Mouse (Mus musculus) cerebellum, adult 18-20 months (tissue): Measurements from ENCODE around the gene Rce1.
A peak's percentile ranks its signal among the peaks of the same experiment; 100 is the strongest.
"Not testable (repeated sequence)": the region's sequence is repeated elsewhere in the genome, so short reads cannot be mapped to it uniquely, and the experiment has no call there.

Experiments used
- DNase-seq, 2 experiments: peaks; one replicate each; pipeline ENCODE4 v3.0.0; 2021

Gene Rce1

GRCm38 (mm10) chr19:4613464-4614304, 11.8 kb downstream of the Rce1 start:
- peak in 1 of 2 experiments; percentile 43 for DNase-seq

GRCm38 (mm10) chr19:4612181-4612961, 13.1 kb downstream of the Rce1 start:
- DNase-seq: peak in 1 of 2 experiments; percentile 41

DNA sequence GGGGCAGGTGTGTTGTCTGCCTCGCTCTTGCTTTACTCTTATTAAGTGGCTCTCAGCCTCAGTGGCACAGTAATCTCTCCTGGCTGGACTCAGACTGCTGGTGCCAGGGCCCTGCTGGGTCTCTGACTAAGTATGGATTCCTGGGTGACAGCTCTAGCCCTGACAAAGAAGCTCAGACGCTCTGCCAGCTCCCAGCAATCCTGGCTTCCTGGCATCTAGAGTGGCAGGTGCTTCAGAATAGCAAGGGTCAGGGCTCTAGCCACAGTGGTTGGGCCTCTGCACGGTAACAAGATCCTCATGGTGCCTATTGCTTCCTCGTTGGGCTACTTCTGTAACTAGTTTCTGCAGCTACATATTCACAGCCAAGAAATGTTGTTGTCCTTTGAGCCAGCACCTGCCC, 15.3 kb downstream of the Rce1 start:
- no peak for DNase-seq

DNA sequence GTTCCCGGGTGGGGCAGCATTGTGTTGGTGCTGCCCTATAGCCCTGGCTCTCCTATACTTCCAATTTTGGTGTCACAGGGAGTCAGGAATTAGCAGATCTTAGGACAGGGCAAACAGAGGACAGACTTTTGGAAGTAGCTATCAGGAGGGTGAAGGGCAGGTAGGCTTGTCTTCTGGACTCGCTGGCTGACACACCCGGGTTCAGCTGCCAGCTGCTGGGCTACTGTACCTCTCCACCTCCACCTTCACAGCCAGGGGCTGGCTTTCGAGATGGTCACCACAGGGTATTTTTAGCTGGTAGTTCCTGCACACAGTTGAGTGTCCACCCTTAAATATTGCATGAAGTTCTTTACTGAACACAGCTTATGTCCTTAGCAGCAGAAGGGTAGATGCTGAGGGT, 16.9 kb downstream of the Rce1 start:
- DNase-seq: no peak

DNA sequence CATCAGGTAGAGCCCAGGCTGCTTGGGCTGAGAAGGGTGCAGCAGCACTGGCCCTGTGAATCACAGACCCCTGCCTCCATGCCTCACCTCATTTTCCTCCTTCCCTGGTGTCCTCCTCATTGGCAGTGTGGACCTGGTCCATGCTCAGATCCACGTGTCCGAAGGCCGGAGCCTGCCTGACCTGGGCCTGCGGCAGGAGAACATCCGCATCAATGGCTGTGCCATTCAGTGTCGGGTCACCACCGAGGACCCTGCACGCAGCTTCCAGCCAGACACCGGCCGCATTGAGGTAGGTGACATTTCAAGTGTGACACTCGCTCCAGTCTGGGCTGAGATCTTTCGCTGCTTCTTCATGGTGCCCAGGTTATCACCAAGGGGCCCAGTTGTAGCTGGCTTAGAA, 18.0 kb downstream of the Rce1 start:
- no peak for DNase-seq

GRCm38 (mm10) chr19:4605654-4606053, 19.8 kb downstream of the Rce1 start:
- no peak for DNase-seq

- peak; percentile 62 to 74 for DNase-seq
Measured at GRCm38 (mm10) chr19:4603801-4604723, 21.4 kb downstream of the Rce1 start.

DNA sequence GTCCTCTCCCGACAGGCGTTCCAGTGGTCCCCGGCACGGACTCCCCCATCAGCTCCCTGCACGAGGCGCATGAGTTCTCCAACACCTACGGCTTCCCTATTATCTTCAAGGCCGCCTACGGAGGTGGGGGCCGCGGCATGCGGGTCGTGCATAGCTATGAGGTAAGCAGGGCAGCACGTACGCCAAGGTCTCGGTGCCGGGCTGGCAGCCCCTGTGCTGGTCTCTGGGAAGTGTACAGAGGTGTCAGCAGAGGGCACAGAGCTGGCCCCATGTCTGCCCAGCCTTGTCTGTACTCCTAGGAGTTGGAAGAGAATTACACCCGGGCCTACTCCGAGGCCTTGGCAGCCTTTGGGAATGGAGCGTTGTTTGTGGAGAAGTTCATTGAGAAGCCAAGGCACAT, 23.0 kb downstream of the Rce1 start:
- no peak for DNase-seq

DNA sequence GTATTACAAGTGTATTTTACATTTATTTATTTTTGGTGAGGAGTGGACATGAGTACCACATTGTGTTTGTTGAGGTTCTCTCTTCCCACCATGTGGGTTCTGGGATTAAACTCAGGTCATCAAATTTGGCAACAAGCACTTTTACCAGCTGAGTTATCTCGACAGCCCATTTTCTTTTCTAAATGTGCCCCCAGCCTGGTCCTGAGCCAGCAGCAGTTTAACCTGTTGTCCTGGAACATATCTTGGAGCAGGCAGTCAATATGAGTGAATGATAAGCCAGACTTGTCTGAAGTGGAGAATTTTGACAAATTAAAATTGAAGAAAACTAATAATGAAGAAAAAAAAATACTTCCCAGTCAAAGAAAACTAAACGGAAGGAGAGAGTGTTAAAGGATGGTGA, 29.4 kb downstream of the Rce1 start:
- no peak for DNase-seq

- DNase-seq: no peak
Measured at GRCm38 (mm10) chr19:4593792-4594522, 31.5 kb downstream of the Rce1 start.

DNA sequence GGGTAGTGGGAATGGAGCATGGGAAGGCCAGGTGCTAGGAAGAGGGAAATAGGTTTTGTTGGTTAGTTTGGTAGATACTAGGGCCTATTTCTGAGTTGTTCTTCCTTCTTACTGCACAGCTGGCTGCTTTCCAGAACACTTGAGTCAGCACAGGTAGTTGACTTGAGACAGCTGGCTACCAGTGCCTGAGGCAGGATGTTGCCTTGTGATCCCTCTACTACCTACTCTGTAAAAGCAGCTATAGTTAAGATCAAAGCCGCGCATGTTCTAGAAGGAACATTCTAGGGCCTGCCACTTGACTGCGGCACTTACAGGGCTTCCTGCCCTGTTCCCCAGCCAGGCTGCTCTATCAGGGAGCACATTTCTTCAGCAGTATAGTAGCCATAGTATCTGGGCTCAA, 35.4 kb downstream of the Rce1 start:
- no peak for DNase-seq

DNA sequence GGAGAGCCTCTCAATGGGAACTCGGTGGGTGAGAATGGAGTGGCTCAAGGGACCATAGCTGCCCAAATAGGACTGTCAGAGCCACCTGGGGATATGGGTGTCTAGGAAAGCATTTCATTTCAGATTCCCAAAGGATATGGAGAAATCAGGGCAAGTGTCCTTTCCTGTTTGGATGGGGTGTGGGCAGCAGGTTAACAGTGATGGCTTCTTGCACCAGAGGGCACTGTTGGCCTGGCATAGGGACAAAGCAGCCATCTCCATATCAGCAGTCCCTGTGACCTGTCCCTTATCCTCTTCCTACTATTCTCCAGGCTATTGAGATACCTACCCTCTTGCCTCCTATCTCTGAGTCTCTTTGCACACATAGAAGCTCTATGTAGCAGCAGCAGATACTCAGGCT, 36.4 kb downstream of the Rce1 start:
- peak in 1 of 2 experiments; percentile 37 for DNase-seq

- DNase-seq: no peak
Measured at GRCm38 (mm10) chr19:4588430-4588829, 37.0 kb downstream of the Rce1 start.

GRCm38 (mm10) chr19:4587426-4587825, 38.0 kb downstream of the Rce1 start:
- DNase-seq: no peak

DNA sequence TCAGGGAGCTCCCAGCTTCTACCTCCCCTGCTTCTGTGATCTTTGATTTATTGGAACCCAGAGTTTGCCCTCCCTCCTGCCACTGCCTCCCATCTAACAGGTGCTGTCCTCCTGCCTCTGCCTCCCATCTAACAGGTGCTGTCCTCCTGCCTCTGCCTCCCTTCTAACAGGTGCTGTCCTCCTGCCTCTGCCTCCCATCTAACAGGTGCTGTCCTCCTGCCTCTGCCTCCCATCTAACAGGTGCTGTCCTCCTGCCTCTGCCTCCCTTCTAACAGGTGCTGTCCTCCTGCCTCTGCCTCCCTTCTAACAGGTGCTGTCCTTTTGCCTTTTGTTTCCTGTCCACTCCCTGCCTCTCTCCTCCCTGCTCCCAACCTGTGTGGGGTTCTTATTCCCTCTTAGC, 38.7 kb downstream of the Rce1 start:
- not testable (repeated sequence) for DNase-seq

DNA sequence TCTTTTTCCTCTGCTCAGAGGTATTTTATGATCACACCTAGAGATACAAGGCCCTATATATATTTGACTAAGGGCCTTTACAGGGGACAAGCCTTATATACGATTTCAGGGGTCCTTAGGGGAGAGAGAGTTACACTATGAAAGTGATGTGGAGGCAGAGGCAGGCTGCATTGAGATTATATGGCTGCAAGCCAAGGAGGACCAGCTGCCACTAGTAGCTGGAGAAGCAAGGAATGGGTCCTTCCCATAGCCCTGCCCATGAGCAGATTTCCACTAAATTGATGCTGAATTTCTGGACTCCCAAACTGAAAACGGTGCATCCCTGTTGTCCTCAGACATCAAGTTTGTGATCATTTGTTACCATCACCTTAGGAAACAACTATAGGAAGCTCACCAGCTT, 41.6 kb downstream of the Rce1 start:
- no peak for DNase-seq

GRCm38 (mm10) chr19:4579296-4579695, 46.1 kb downstream of the Rce1 start:
- no peak for DNase-seq

DNA sequence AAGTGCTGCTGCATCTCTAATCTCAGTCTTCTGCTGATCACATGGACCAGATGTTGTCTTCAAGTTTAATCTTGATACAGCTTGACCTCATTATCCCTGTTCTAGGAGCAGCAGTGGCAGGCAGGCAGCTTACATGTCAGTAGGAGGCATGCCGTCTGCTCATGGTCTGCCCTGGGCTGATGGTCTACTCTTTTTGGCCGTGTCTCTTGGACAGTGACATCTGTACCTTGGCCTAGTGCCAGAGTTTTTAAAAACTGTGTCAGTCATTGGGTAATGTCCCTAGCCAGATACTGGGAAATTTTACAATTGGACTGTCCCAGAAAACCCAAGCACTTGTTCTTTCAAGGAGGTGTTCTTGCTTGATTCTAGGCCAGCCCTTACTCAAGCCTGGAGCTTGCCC, 46.6 kb downstream of the Rce1 start:
- DNase-seq: peak; percentile 60 to 71

GRCm38 (mm10) chr19:4573241-4573640, 52.2 kb downstream of the Rce1 start:
- DNase-seq: no peak
